Mouse (Mus musculus): ENCODE data around the gene Gm44596.

- TF ChIP-seq CTCF (conservative IDR thresholded peaks at IDR 0.05; ENCODE audit: low read length), result no peak
- no peak for TF ChIP-seq NANOG (IDR thresholded peaks at IDR 0.05; ENCODE audit: borderline replicate concordance, low read length)
Measured at GRCm38 (mm10) chr6:128429300-128429699, 54.0 kb downstream of the Gm44596 start.
